Mouse (Mus musculus): ENCODE measurements at regions not wholly inside any gene's neighbourhood (a gene's known extent, or its start where the extent isn't known, plus 50 kb on each side); places are given as distances from the start of the nearest gene placed in this dataset.

GRCm38 (mm10) chr10:118501571-118501970 lies 60.7 kb downstream of the Ifng start:
- no peaks in the 10 kb centered on the region for H3K4me1 ChIP-seq (ENCODE audit: control insufficient read depth, insufficient read depth, low read length)
- no peak for DNase-seq
- H3K4me3 ChIP-seq (replicated peaks; ENCODE audit: insufficient read depth, low read depth, low read length) = no peak overlapping the region
- 85% methylated on average over 3 of the region's 3 CpGs for WGBS
- H3K27ac ChIP-seq (ENCODE audit: insufficient read depth, low read length) = no peak overlapping the region
- no peak for TF ChIP-seq POLR2A (IDR thresholded peaks at IDR 0.05; ENCODE audit: borderline replicate concordance, insufficient read depth, low read length)
- no peak for TF ChIP-seq CTCF (IDR thresholded peaks at IDR 0.05; ENCODE audit: borderline replicate concordance, insufficient read depth, low read depth, low read length)
- H3K27me3 ChIP-seq (ENCODE audit: control insufficient read depth, insufficient read depth, low read length) = no peaks in the 10 kb centered on the region

- Histone ChIP-seq H3K27me3 (ENCODE audit: control insufficient read depth, insufficient read depth, low read length) (no peaks in the 10 kb centered on the region), H3K27ac (ENCODE audit: insufficient read depth, low read length) (no peak overlapping the region), H3K4me3 (replicated peaks; ENCODE audit: insufficient read depth, low read depth, low read length) (no peak overlapping the region), H3K4me1 (ENCODE audit: control insufficient read depth, insufficient read depth, low read length) (no peaks in the 10 kb centered on the region)
- WGBS = 46% methylated on average over 4 of the region's 4 CpGs
- TF ChIP-seq CTCF (IDR thresholded peaks at IDR 0.05; ENCODE audit: borderline replicate concordance, insufficient read depth, low read depth, low read length) (no peak), POLR2A (IDR thresholded peaks at IDR 0.05; ENCODE audit: borderline replicate concordance, insufficient read depth, low read length) (no peak)
- no peak for DNase-seq
Measured at GRCm38 (mm10) chr10:118504811-118505210, 64.0 kb downstream of the Ifng start.

- Histone ChIP-seq H3K27me3 (ENCODE audit: control insufficient read depth, insufficient read depth, low read length) (no peaks in the 10 kb centered on the region), H3K4me1 (ENCODE audit: control insufficient read depth, insufficient read depth, low read length) (no peaks in the 10 kb centered on the region), H3K4me3 (replicated peaks; ENCODE audit: insufficient read depth, low read depth, low read length) (no peak overlapping the region), H3K27ac (ENCODE audit: insufficient read depth, low read length) (no peak overlapping the region)
- WGBS = 47% methylated on average over 4 of the region's 4 CpGs
- no peak for TF ChIP-seq CTCF (IDR thresholded peaks at IDR 0.05; ENCODE audit: borderline replicate concordance, insufficient read depth, low read depth, low read length)
- no peak for TF ChIP-seq POLR2A (IDR thresholded peaks at IDR 0.05; ENCODE audit: borderline replicate concordance, insufficient read depth, low read length)
- no peak for DNase-seq
Measured at GRCm38 (mm10) chr10:118506154-118506553, 65.3 kb downstream of the Ifng start.

- WGBS = 53% methylated on average over 2 of the region's 2 CpGs
- DNase-seq = peak; percentile 4 to 9
- no peak overlapping the region for H3K27ac ChIP-seq (ENCODE audit: insufficient read depth, low read length)
- TF ChIP-seq POLR2A (IDR thresholded peaks at IDR 0.05; ENCODE audit: borderline replicate concordance, insufficient read depth, low read length) (no peak), CTCF (IDR thresholded peaks at IDR 0.05; ENCODE audit: borderline replicate concordance, insufficient read depth, low read depth, low read length) (peak; percentile 32; the same call in 1 of the 2 replicates)
- H3K4me3 ChIP-seq (replicated peaks; ENCODE audit: insufficient read depth, low read depth, low read length) = no peak overlapping the region
- H3K4me1 ChIP-seq (ENCODE audit: control insufficient read depth, insufficient read depth, low read length) = no peaks in the 10 kb centered on the region
- H3K27me3 ChIP-seq (ENCODE audit: control insufficient read depth, insufficient read depth, low read length) = no peaks in the 10 kb centered on the region
Measured at GRCm38 (mm10) chr10:118507630-118508029, 66.8 kb downstream of the Ifng start.

GRCm38 (mm10) chr10:118516839-118517238 lies 76.0 kb downstream of the Ifng start:
- TF ChIP-seq POLR2A (IDR thresholded peaks at IDR 0.05; ENCODE audit: borderline replicate concordance, insufficient read depth, low read length) = no peak
- TF ChIP-seq CTCF (IDR thresholded peaks at IDR 0.05; ENCODE audit: borderline replicate concordance, insufficient read depth, low read depth, low read length) = no peak
- WGBS = 94% methylated on average over 3 of the region's 3 CpGs
- Histone ChIP-seq H3K27ac (ENCODE audit: insufficient read depth, low read length) (no peak overlapping the region), H3K4me3 (replicated peaks; ENCODE audit: insufficient read depth, low read depth, low read length) (no peak overlapping the region), H3K4me1 (ENCODE audit: control insufficient read depth, insufficient read depth, low read length) (no peaks in the 10 kb centered on the region), H3K27me3 (ENCODE audit: control insufficient read depth, insufficient read depth, low read length) (no peaks in the 10 kb centered on the region)
- no peak for DNase-seq

- DNase-seq = no peak
Measured at GRCm38 (mm10) chr10:118517995-118518394, 77.1 kb downstream of the Ifng start.

GRCm38 (mm10) chr10:118545966-118546365 lies 105.1 kb downstream of the Ifng start:
- no peaks in the 10 kb centered on the region for H3K27me3 ChIP-seq (ENCODE audit: control insufficient read depth, insufficient read depth, low read length)
- H3K4me1 ChIP-seq (ENCODE audit: control insufficient read depth, insufficient read depth, low read length) = no peaks in the 10 kb centered on the region
- no peak overlapping the region for H3K27ac ChIP-seq (ENCODE audit: insufficient read depth, low read length)
- no peak for DNase-seq
- WGBS = 10% methylated on average over 1 of the region's 1 CpGs
- no peak overlapping the region for H3K4me3 ChIP-seq (replicated peaks; ENCODE audit: insufficient read depth, low read depth, low read length)
- TF ChIP-seq POLR2A (IDR thresholded peaks at IDR 0.05; ENCODE audit: borderline replicate concordance, insufficient read depth, low read length) (no peak), CTCF (IDR thresholded peaks at IDR 0.05; ENCODE audit: borderline replicate concordance, insufficient read depth, low read depth, low read length) (no peak)

More at GRCm38 (mm10) chr10:118517995-118518394, 77.1 kb downstream of the Ifng start:
- 72% methylated on average over 2 of the region's 2 CpGs for WGBS
- H3K4me1 ChIP-seq (ENCODE audit: control insufficient read depth, insufficient read depth, low read length) = no peaks in the 10 kb centered on the region
- TF ChIP-seq CTCF (IDR thresholded peaks at IDR 0.05; ENCODE audit: borderline replicate concordance, insufficient read depth, low read depth, low read length) (no peak), POLR2A (IDR thresholded peaks at IDR 0.05; ENCODE audit: borderline replicate concordance, insufficient read depth, low read length) (no peak)
- no peak overlapping the region for H3K4me3 ChIP-seq (replicated peaks; ENCODE audit: insufficient read depth, low read depth, low read length)
- no peaks in the 10 kb centered on the region for H3K27me3 ChIP-seq (ENCODE audit: control insufficient read depth, insufficient read depth, low read length)
- no peak overlapping the region for H3K27ac ChIP-seq (ENCODE audit: insufficient read depth, low read length)

- 85% methylated on average over 4 of the region's 4 CpGs for whole genome bisulfite sequencing
- no peaks in the 10 kb centered on the region for H3K4me1 ChIP-seq (ENCODE audit: control insufficient read depth, insufficient read depth, low read length)
- TF ChIP-seq CTCF (IDR thresholded peaks at IDR 0.05; ENCODE audit: borderline replicate concordance, insufficient read depth, low read depth, low read length) (no peak), POLR2A (IDR thresholded peaks at IDR 0.05; ENCODE audit: borderline replicate concordance, insufficient read depth, low read length) (no peak)
Measured at GRCm38 (mm10) chr10:118550201-118550600, 109.4 kb downstream of the Ifng start.

More at GRCm38 (mm10) chr10:118550201-118550600, 109.4 kb downstream of the Ifng start:
- no peaks in the 10 kb centered on the region for H3K27me3 ChIP-seq (ENCODE audit: control insufficient read depth, insufficient read depth, low read length)
- DNase-seq = no peak
- H3K4me3 ChIP-seq (replicated peaks; ENCODE audit: insufficient read depth, low read depth, low read length) = no peak overlapping the region
- H3K27ac ChIP-seq (ENCODE audit: insufficient read depth, low read length) = no peak overlapping the region
